Mouse (Mus musculus) testis, postnatal 14 days (tissue): ENCODE results near the gene Npm3.

Source experiments
- DNase-seq: peaks from one replicate; pipeline ENCODE4 v3.0.0; 2021; ENCODE audit warnings: low spot score

Npm3 gene

DNA sequence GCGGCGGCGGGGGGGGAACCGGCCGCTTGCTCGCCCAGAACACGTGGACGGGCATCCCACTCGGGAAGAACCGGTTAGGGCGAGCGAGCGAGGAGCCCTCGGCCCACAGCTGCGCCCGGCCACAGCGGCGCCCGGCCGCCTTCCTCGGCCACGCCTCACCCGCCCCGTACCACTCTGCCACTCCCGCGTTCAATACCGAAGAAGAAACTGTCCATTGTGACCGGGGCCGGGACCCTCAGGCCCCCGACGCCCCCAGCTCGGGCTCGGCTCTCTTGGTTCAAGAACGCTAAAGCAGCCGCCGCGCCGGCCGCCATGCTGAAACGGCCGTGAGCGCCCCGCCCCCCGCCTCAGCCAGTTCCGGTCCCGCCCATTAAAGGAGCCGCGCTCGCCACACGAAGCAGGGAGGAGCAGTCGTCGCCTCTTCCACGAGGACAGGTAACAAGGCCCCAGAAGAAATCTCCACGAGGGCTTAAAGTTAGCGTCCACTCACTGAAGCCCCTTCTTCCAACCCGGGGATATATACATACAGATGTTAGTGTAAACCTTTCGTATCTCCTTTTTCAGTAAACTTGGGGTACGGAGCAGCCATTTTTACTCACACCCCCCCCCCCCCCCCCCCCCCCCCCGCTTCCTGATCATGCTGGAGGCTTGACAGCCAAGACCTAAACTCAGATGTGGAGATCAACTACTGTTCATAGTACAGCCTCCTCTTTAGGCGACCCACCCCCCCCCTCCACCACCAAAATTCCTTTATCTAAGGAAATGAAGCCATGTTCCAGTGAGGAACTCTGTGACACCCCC, at the start of gene Npm3:
Npm3 (minus strand) TSS at position 349 of the 801 bp plus-strand sequence.
- DNase-seq: peak; percentile 90

- no peak for DNase-seq
Observed at GRCm38 (mm10) chr19:45796879-45797278, 47.5 kb upstream of the Npm3 start.

DNA sequence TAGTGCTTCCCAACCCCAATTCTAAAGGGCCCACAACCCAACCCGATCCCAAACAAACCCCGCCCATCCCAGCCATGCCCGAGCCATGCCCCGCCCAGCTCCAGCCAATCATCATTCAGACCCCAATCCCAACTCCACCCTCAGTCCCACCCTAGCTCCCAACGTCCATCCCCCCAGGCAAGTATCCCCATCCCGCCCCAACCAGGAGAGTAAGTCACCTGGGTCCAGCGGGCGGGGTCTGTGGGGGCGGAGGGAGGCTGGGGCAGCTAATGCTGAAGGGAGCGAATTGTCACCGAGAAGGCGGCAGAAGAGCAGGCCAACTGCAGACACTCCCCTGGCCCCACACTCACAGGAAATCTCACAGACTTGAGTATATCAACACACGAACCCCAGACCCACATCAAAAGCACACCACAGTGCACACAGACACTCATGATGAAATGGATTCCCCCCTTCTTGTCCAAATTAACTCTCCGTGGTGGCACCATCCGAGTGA, 46.7 kb upstream of the Npm3 start:
- no peak for DNase-seq

- DNase-seq: no peak
Observed at GRCm38 (mm10) chr19:45795406-45795944, 46.1 kb upstream of the Npm3 start.

GRCm38 (mm10) chr19:45794718-45795117, 45.3 kb upstream of the Npm3 start:
- DNase-seq: no peak

- DNase-seq: no peak
Observed at GRCm38 (mm10) chr19:45792404-45792803, 43.0 kb upstream of the Npm3 start.

GRCm38 (mm10) chr19:45789888-45790874, 40.8 kb upstream of the Npm3 start:
- no peak for DNase-seq

- no peak for DNase-seq
Observed at GRCm38 (mm10) chr19:45789365-45789764, 40.0 kb upstream of the Npm3 start.

DNA sequence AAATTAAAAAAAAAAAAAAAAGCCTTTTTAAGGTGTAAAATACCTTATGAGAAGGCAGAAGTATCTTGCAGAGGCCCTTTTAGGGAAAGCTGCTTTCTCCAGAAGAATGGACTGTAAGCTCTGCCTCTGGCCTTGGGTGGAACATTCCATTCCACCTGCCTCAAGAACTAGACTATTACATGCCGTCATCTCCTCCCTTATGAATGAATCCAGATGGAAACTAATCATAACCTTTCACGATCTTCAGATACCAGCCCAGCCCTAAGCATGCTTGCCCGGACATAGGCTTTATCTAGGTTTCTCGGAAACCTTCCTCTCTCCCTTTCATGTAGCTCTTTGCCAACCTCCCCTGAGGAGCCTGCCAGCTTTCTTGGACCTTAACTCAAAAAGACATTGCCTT, 38.9 kb upstream of the Npm3 start:
- no peak for DNase-seq

- no peak for DNase-seq
Observed at GRCm38 (mm10) chr19:45787450-45787849, 38.1 kb upstream of the Npm3 start.

DNA sequence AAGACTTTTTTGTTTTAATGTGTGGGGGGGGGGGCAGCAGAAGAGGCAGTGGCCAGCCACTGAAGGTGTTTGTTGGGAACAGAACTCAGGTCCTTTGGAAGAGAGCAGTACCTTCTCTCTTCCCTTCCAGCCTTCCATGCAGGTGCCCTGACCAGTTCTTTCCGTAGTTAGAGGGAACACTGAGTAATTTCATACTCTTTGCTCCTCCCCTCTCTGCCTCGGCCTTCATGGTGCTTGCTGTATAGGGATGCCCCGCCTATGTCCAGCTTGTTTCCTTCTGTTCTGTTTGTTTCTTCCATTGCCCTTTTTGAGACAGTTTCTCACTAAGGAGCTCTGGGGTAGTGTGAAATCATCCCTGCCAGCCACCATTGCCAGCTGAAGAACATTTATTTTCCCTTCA, 36.1 kb upstream of the Npm3 start:
- no peak for DNase-seq

GRCm38 (mm10) chr19:45783933-45784576, 34.7 kb upstream of the Npm3 start:
- DNase-seq: no peak

DNA sequence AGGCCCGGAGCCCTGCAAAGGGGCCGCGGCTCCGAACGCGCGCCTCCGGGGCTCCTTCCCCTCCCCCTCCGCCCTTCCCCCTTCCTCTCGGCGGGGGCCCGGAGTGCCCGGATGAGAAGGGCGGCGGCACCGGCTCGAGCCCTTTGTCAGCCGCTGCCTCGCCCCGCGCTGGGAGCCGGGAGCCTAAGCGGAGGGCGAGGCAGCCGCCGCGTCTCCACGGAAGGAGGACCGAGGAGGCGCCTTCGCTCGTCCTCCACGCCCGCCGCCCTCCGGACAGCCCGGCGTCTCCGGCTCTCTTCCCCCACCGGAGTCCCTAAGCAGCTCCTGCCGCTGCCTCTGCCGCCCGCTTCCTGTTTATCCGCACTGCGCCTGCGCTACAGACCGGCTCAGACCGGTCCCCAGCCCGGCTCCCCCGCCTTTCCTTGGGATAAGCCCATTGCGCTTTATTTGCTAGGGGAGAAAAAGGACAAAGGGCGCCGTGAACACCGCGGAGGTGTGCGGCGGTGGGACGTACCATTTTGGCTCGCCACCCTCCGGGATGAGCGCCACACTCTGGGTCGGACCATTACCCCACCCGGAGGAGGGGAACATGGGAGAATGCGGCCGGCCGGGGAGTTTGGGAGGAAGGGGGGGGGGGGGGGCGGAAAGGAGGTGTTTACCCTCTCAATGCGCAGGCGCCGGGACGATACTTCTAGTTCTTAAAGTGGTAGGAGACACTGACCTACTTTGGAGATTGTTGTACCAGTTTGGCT, 34.0 kb upstream of the Npm3 start, which contains the start of gene Mgea5:
Mgea5 (minus strand) TSS at position 657 of the 752 bp plus-strand sequence.
- DNase-seq: peak; percentile 99

- DNase-seq: peak; percentile 81
Observed at GRCm38 (mm10) chr19:45782315-45783001, 33.1 kb upstream of the Npm3 start.

GRCm38 (mm10) chr19:45781676-45782075, 32.3 kb upstream of the Npm3 start:
- no peak for DNase-seq

GRCm38 (mm10) chr19:45780350-45780915, 31.0 kb upstream of the Npm3 start:
- DNase-seq: no peak

GRCm38 (mm10) chr19:45775486-45775885, 26.1 kb upstream of the Npm3 start:
- DNase-seq: no peak

DNA sequence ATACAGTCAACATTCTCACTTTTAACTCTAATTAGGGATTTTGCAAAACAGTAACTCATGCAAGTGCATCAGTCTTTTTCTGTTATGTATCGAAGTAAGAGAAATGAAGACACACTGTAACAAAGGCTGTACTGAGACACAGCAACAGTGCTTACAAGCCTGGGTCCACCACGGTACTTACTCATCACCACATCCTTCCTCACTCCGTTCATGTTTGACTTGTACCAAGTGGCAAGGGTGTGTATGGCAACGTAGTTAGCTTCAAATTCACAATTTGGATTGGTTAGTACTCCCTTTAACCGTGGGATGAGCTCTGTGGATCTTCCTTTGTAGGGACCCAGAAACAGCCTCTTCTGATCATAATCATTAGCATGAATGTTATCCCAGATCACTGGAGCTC, 22.1 kb upstream of the Npm3 start:
- DNase-seq: no peak

DNA sequence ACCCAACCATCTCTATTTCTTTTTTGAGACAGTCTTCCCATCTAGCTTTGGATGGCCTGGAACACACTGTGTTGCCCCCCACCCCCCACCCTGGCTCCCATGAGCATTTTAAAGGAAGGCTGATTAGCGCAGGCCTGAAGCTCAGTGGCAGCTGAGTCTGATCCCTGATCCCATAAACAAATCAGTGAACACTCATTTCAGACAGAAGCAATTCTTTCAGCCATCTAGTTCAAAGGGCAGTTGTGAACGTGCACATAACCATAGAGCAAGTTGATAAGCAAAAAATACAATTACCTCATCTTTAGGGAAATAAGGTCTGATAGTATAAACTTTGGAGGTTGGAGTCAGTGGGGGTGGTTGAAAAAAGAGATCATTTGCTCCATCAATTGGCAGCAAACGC, 11.4 kb upstream of the Npm3 start:
- DNase-seq: no peak

DNA sequence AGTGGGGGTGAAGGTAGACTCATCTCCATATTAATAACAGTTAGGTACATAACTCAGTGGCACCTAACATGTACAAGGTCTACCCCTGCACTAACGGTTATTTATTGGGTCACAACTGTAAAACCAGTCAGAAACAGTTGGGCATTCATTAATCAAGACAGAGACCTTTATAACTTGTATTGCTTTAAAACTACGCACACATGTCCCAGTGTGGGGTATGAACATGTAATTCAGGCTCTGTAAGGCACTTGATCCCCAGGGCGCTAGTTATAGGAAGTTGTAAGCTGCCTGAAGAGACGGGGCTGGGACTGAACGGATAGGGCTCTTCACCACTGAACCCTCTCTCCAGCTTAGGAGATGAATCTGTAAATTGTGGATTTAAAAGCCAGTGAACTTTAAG, 9.3 kb upstream of the Npm3 start:
- no peak for DNase-seq
